Mouse (Mus musculus) lung, postnatal 0 days (tissue): Measurements from ENCODE around the gene Slc13a4.

Source experiments
- CTCF ChIP-seq: IDR thresholded peaks from 2 replicates; pipeline ENCODE4 v1.5.1; 2016; ENCODE audit warnings: antibody characterized with exemption, mild to moderate bottlenecking
- EP300 ChIP-seq: IDR thresholded peaks from 2 replicates; pipeline ENCODE4 v1.6.1; 2016; ENCODE audit warnings: antibody characterized with exemption, mild to moderate bottlenecking, control low read depth

DNA sequence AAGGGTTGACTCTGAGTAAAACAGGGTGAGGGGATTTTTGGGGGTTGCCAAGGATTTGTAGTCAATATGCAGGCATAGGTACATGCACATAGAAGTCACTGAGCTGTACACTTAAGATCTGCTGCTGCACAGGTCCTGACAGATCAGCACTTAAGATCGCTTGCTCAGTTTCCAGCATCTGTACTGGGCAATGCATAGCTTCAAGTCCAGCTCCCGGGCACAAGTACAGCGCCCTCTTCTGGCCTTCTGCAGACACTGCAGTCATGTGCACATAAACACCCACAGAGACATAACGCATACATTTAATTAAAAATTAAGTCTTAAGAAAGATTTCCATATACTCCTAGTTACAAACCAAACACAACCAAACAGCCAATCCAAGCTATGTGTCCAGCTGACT lies 26.3 kb upstream of the Slc13a4 start:
- TF ChIP-seq EP300 (no peak), CTCF (no peak)
